ENCODE assay signal across 15 mouse cellular contexts in the genomic region with DNA sequence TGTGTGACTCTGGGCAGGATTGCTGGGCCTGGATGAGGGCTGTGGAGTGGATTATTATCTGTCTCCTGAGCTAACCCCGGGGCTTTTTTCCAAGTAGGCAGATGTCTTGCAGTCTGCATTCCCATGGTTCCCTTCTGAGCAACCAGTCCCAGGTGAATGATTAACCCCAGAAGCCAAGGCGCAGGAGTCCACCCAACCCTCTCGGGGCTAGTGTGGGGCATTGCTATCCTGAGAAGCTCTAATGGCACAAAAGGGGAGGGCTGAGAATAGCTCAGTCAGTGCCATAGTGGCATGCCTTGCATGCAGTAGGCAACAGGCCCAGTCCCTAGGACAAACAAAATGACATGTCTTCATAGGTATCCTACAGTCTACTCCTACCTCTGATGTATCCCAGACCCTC. TPM values are rescaled to one million over a fixed set of nuclear protein-coding genes. Genes with fewer than 3 reads are reported as not detected.
A peak's percentile ranks its signal among the peaks of the same experiment; 100 is the strongest.
DNase-seq lines count a peak whose midpoint lies in the region; ATAC-seq and TF ChIP-seq lines count a peak whose summit lies in the region.
"Had no signal": no experiment of that assay in that cellular context is flagged by ENCODE, and none has a peak within 500 bp of the region (broad histone marks: within the 10 kb centered on the region; RNA-seq: fewer than 3 reads in every experiment).

No protein-coding gene starts in this region.

- no peak overlapping the region for H3K4me2 ChIP-seq in lung, embryonic 14.5 days
- H3K4me2 ChIP-seq in hindbrain, postnatal 0 days (ENCODE audit: low read depth, low read length) = no peak overlapping the region
- no peak overlapping the region for H3K4me2 ChIP-seq in forebrain, postnatal 0 days (ENCODE audit: low read depth)
- H3K4me2 ChIP-seq: embryonic facial prominence, embryonic 12.5 days; midbrain, embryonic 15.5 days had no signal

- H3K9ac ChIP-seq in lung, embryonic 14.5 days = no peak overlapping the region
- H3K9ac ChIP-seq in hindbrain, postnatal 0 days (replicated peaks; ENCODE audit: low read length) = no peak overlapping the region
- no peak overlapping the region for H3K9ac ChIP-seq in forebrain, postnatal 0 days
- H3K9ac ChIP-seq: embryonic facial prominence, embryonic 12.5 days; midbrain, embryonic 15.5 days had no signal

- TF ChIP-seq CTCF in lung, embryonic 14.5 days (IDR thresholded peaks at IDR 0.05; ENCODE audit: low read depth) = no peak
- TF ChIP-seq CTCF in hindbrain, postnatal 0 days (IDR thresholded peaks at IDR 0.05; ENCODE audit: low read depth) = no peak
- no peak for TF ChIP-seq CTCF in forebrain, postnatal 0 days (IDR thresholded peaks at IDR 0.05; ENCODE audit: low read depth)

- H3K36me3 ChIP-seq in lung, embryonic 14.5 days (ENCODE audit: insufficient read depth) = peaks cover 15% of the 10 kb centered on the region; the same call in 1 of the 2 replicates
- peaks cover 11% of the 10 kb centered on the region; the same call in 1 of the 2 replicates for H3K36me3 ChIP-seq in hindbrain, postnatal 0 days (ENCODE audit: insufficient read depth, low read length)
- peaks cover 5% of the 10 kb centered on the region; the same call in 1 of the 2 replicates for H3K36me3 ChIP-seq in forebrain, postnatal 0 days (ENCODE audit: insufficient read depth)
- H3K36me3 ChIP-seq: midbrain, embryonic 15.5 days had no signal

- no peak overlapping the region for H3K4me3 ChIP-seq in lung, embryonic 14.5 days (ENCODE audit: low read depth, low read length)
- no peak overlapping the region for H3K4me3 ChIP-seq in hindbrain, postnatal 0 days (ENCODE audit: low read length)
- H3K4me3 ChIP-seq in forebrain, postnatal 0 days (ENCODE audit: low read depth, low read length) = no peak overlapping the region
- H3K4me3 ChIP-seq: embryonic facial prominence, embryonic 12.5 days; midbrain, embryonic 15.5 days had no signal

- no peaks in the 10 kb centered on the region; the same call in 1 of the 2 replicates for H3K4me1 ChIP-seq in lung, embryonic 14.5 days (ENCODE audit: insufficient read depth)
- H3K4me1 ChIP-seq in hindbrain, postnatal 0 days (ENCODE audit: insufficient read depth, low read length) = no peaks in the 10 kb centered on the region
- H3K4me1 ChIP-seq in forebrain, postnatal 0 days (ENCODE audit: insufficient read depth) = no peaks in the 10 kb centered on the region

- no peaks in the 10 kb centered on the region for H3K9me3 ChIP-seq in lung, embryonic 14.5 days (ENCODE audit: low read depth, low read length)
- no peaks in the 10 kb centered on the region for H3K9me3 ChIP-seq in hindbrain, postnatal 0 days (ENCODE audit: low read length)
- no peaks in the 10 kb centered on the region for H3K9me3 ChIP-seq in forebrain, postnatal 0 days (ENCODE audit: low read length)
- H3K9me3 ChIP-seq: embryonic facial prominence, embryonic 12.5 days; G1E; midbrain, embryonic 15.5 days had no signal

- DNase-seq in cerebellum, adult 11 months = peak; percentile 24
- no peak for DNase-seq in cerebellum, adult 11-12 months
- DNase-seq in lung, embryonic 14.5 days = peak; percentile 49
- DNase-seq in lung, postnatal 14 days = no peak
- peak; percentile 84 to 93 for DNase-seq in kidney, postnatal 25 days
- DNase-seq in yolk sac, embryonic 10.5 days (ENCODE audit: low spot score) = peak; percentile 85
- DNase-seq in hindbrain, postnatal 0 days (ENCODE audit: low spot score) = no peak
- DNase-seq in forebrain, postnatal 0 days = no peak
- DNase-seq: gastrocnemius, postnatal 14 days; lung, postnatal 36 days; right cerebral cortex, postnatal 25 days had no signal

- 63% methylated on average over 3 of the region's 3 CpGs for WGBS in lung, embryonic 14.5 days
- WGBS in hindbrain, postnatal 0 days = 62% methylated on average over 3 of the region's 3 CpGs
- 81% methylated on average over 3 of the region's 3 CpGs for WGBS in forebrain, postnatal 0 days

- peak; percentile 24; the same call in 1 of the 2 replicates for ATAC-seq in lung, embryonic 14.5 days (ENCODE audit: insufficient read depth)
- no peak for ATAC-seq in hindbrain, postnatal 0 days
- no peak; the same call in 1 of the 2 replicates for ATAC-seq in forebrain, postnatal 0 days
- ATAC-seq: forebrain, embryonic 14.5 days; midbrain, embryonic 15.5 days had no signal

- H3K27ac ChIP-seq in lung, embryonic 14.5 days (ENCODE audit: low read depth) = no peak overlapping the region
- H3K27ac ChIP-seq in hindbrain, postnatal 0 days = no peak overlapping the region
- H3K27ac ChIP-seq in forebrain, postnatal 0 days (ENCODE audit: low read depth, low read length) = no peak overlapping the region
- H3K27ac ChIP-seq: embryonic facial prominence, embryonic 12.5 days; midbrain, embryonic 15.5 days had no signal

- H3K27me3 ChIP-seq in lung, embryonic 14.5 days (ENCODE audit: insufficient read depth, low read length) = no peaks in the 10 kb centered on the region
- H3K27me3 ChIP-seq in hindbrain, postnatal 0 days (ENCODE audit: insufficient read depth, low read length) = no peaks in the 10 kb centered on the region
- no peaks in the 10 kb centered on the region for H3K27me3 ChIP-seq in forebrain, postnatal 0 days (ENCODE audit: insufficient read depth, low read length)
- H3K27me3 ChIP-seq: embryonic facial prominence, embryonic 12.5 days; midbrain, embryonic 15.5 days had no signal

RNA-seq across cellular contexts. Expression of a gene that starts 22.1 kb away (rescaled TPM):
- 31.0 and 33.4 TPM in 2 replicates for polyA plus RNA-seq in lung, embryonic 14.5 days (2014; fragmentation: Nextera tagmentation; extraction: Ambion mirVana)
- total RNA-seq in hindbrain, postnatal 0 days (2014; rRNA removed) = 40.2 and 43.4 TPM in 2 replicates
- polyA plus RNA-seq in hindbrain, postnatal 0 days (2015; fragmentation: Nextera tagmentation; extraction: Ambion mirVana) = 21.8 and 22.6 TPM in 2 replicates
- total RNA-seq in forebrain, postnatal 0 days (2014; rRNA removed) = 32.1 and 33.4 TPM in 2 replicates
- 17.4 and 20.2 TPM in 2 replicates for polyA plus RNA-seq in forebrain, postnatal 0 days (2015; fragmentation: Nextera tagmentation; extraction: Ambion mirVana)

Comparison
In these comparisons a context has a peak if more than half of its experiments do, and no peak if none do; other contexts are left out.
1. DNase-seq: peak in cerebellum, adult 11 months (single experiment), lung, embryonic 14.5 days (single experiment), kidney, postnatal 25 days (2 of 2) and yolk sac, embryonic 10.5 days (single experiment); none in cerebellum, adult 11-12 months (single experiment), lung, postnatal 14 days (single experiment), hindbrain, postnatal 0 days (single experiment) and forebrain, postnatal 0 days (single experiment).